Mouse (Mus musculus) hindbrain, embryonic 14.5 days (tissue): ENCODE results near the gene Map2k7. TPM values are rescaled to one million over a fixed set of nuclear protein-coding genes. Genes with fewer than 3 reads are reported as not detected.
A peak's percentile ranks its signal among the peaks of the same experiment; 100 is the strongest.

ENCODE experiments used
- ATAC-seq: fragments of 200-750 bp; cut with Nextera tagmentation; 2 replicates; pipeline ENCODE4 v1.8.0; 2017; ENCODE audit warnings: moderate number of reproducible peaks, mild to moderate bottlenecking, moderate TSS enrichment, moderate library complexity; ENCODE audit not compliant: low FRiP score
- DNase-seq: peaks from one replicate; pipeline ENCODE4 v3.0.0-alpha.2; 2015; ENCODE audit warnings: low spot score
- H3K27ac ChIP-seq: fragments of 300-500 bp; sonication (generic); 2 replicates; pipeline ENCODE4 v1.5.1; 2014; ENCODE audit warnings: mild to moderate bottlenecking, moderate library complexity
- H3K27me3 ChIP-seq: fragments of 300-500 bp; sonication (generic); 2 replicates; pipeline ENCODE4 v1.6.1; 2014; ENCODE audit warnings: mild to moderate bottlenecking, low read length, mixed read lengths; ENCODE audit not compliant: control insufficient read depth, insufficient read depth
- H3K36me3 ChIP-seq: fragments of 300-500 bp; sonication (generic); replicated peaks from 2 replicates; pipeline ENCODE4 v1.6.1; 2014; ENCODE audit not compliant: control insufficient read depth, insufficient read depth
- H3K4me1 ChIP-seq: fragments of 300-500 bp; sonication (generic); replicated peaks from 2 replicates; pipeline ENCODE4 v1.6.1; 2014; ENCODE audit warnings: antibody characterized with exemption, low read length, mixed read lengths; ENCODE audit not compliant: control insufficient read depth, insufficient read depth
- H3K4me2 ChIP-seq: fragments of 300-500 bp; sonication (generic); replicated peaks from 2 replicates; pipeline ENCODE4 v1.6.1; 2014; ENCODE audit warnings: mild to moderate bottlenecking, moderate library complexity
- H3K4me3 ChIP-seq: fragments of 300-500 bp; sonication (generic); replicated peaks from 2 replicates; pipeline ENCODE4 v1.5.1; 2014; ENCODE audit warnings: mild to moderate bottlenecking, low read length
- H3K9ac ChIP-seq: fragments of 300-500 bp; sonication (generic); 2 replicates; pipeline ENCODE4 v1.6.1; 2014
- H3K9me3 ChIP-seq: fragments of 300-500 bp; sonication (generic); 2 replicates; pipeline ENCODE4 v1.6.1; 2016; ENCODE audit warnings: low read length; ENCODE audit not compliant: control insufficient read depth
- WGBS: fragments of 180-500 bp; shearing (Covaris S2); extraction: QIAGEN DNeasy Blood & Tissue Kit; methylation state at CpG from one replicate; pipeline ENCODE4 v1.1.7; 2014; 5-methylcytosine and 5-hydroxymethylcytosine counted together
- polyA plus RNA-seq: library from polyadenylated mRNA; unstranded; fragments of >200 nt; fragmentation: Nextera tagmentation; extraction: Ambion mirVana; gene quantifications from 2 replicates; pipeline ENCODE4 v1.2.1, GENCODE M21; 2014

Map2k7 gene
- polyA plus RNA-seq, 1 experiment from 2014 or later: 19.5 TPM

DNA sequence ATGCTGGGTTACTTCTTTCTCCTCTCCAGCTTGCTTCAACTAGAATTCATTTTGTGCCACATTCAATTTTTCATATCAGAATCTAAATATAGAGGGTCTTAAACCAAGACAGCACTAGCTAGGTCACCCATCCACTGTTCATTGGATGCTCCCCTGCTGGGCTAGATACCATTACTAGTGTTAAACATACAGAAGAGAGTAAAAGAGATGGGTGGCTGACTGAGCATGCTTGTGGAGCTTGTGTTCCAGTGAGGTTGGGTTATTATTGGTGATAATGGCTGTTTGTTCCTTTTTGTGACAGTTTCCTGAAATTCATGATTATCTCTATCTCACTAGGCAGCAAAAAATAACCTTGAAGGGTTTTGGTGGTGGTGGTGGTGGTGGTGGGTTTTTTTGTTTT is 16.5 kb upstream of the Map2k7 start:
- ATAC-seq (no peak), DNase-seq (no peak)
- Histone ChIP-seq H3K9me3 (no peaks in the 10 kb centered on the region), H3K9ac (no peak overlapping the region), H3K27me3 (peaks cover 11% of the 10 kb centered on the region), H3K4me3 (no peak overlapping the region), H3K27ac (no peak overlapping the region), H3K4me2 (no peak overlapping the region), H3K4me1 (no peaks in the 10 kb centered on the region), H3K36me3 (no peaks in the 10 kb centered on the region)

DNA sequence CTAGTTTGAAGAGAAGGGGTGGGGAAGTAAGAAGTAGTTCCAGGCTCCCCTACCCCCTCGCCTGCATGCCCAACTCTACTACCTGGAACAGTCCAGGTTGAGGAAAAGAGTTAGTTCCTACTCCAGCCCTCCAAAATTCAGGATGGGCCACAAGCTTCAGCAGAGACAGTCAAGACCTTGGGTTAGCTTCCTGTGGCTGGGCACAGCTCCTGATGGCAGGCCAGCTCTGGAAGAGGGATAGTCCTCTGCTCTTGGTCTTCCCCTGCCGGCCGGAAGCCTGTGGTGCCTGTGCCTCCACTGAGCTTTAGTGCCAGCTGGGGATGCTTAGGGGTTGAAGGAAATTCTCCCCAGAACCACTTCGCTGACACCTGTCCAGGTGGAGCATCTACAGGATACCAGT is 12.2 kb upstream of the Map2k7 start:
- H3K27ac ChIP-seq: no peak overlapping the region
- H3K4me1 ChIP-seq: no peaks in the 10 kb centered on the region
- peaks cover 23% of the 10 kb centered on the region for H3K27me3 ChIP-seq
- peak overlapping the region; percentile 28; the same call in 1 of the 2 replicates for H3K4me2 ChIP-seq
- H3K36me3 ChIP-seq: no peaks in the 10 kb centered on the region
- ATAC-seq: no peak
- H3K4me3 ChIP-seq: no peak overlapping the region
- no peaks in the 10 kb centered on the region for H3K9me3 ChIP-seq
- no peak overlapping the region for H3K9ac ChIP-seq
- 34% methylated on average over 4 of the region's 4 CpGs for WGBS
- DNase-seq: no peak

GRCm38 (mm10) chr8:4226739-4227347 is 11.7 kb upstream of the Map2k7 start, which contains the start of gene Lrrc8e:
Lrrc8e (plus strand) TSS chr8:4226827.
- Histone ChIP-seq H3K9ac (no peak within 1 kb of the TSS), H3K27ac (no peak within 1 kb of the TSS), H3K9me3 (no peaks in the 10 kb centered on the region), H3K4me2 (peak within 1 kb of the TSS; percentile 28), H3K4me3 (peak within 1 kb of the TSS; percentile 12; the same call in 1 of the 2 replicates), H3K27me3 (peaks cover 23% of the 10 kb centered on the region), H3K36me3 (no peaks in the 10 kb centered on the region), H3K4me1 (no peaks in the 10 kb centered on the region)
- 3% methylated on average over 32 of the region's 33 CpGs for WGBS
- no peak for ATAC-seq
- DNase-seq: no peak

DNA sequence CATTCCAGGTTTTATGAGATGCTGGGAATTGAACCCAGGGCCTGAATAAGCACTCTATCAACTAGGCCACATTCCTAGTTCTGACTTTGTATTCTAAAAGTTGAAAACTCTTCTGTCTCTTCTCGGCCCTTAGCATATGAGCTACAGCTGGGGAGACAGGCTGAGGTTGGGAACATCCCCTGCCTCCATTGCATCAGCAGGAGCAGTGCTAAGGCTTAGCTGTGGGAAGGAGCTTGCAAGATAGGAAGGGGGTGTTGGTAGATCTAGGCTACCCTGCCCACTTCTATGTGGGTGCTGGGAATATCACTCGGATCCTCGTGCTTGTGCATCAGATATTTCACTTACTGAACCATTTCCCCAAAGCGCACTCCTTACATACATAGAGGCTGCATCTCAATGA is 10.6 kb upstream of the Map2k7 start:
- ATAC-seq (no peak), DNase-seq (no peak)
- WGBS: 94% methylated on average over 4 of the region's 4 CpGs
- no peaks in the 10 kb centered on the region for H3K9me3 ChIP-seq
- no peak overlapping the region for H3K27ac ChIP-seq
- H3K36me3 ChIP-seq: no peaks in the 10 kb centered on the region
- no peak overlapping the region for H3K9ac ChIP-seq
- peaks cover 23% of the 10 kb centered on the region for H3K27me3 ChIP-seq
- no peaks in the 10 kb centered on the region for H3K4me1 ChIP-seq
- H3K4me3 ChIP-seq: no peak overlapping the region
- H3K4me2 ChIP-seq: no peak overlapping the region

DNA sequence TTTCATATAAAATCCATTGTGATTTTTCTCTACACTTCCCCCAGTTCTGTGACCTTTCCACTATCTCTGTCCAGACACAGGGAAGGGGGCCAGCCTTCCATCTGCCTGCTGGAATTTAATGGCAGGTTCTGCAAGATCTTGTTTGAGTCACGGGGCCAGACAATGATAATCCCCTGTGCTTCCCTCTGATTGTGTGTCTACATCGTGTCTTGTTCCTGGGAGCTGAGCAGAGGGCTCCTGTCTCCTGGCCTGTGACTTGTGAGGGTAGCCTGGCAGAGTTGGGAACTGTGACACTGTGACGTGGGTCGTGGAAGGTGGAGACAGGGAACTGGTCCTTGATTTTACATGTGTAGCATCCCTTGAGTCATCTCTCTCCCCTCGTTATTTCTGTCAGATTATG is 8.8 kb upstream of the Map2k7 start:
- no peak overlapping the region for H3K27ac ChIP-seq
- no peak overlapping the region for H3K9ac ChIP-seq
- no peaks in the 10 kb centered on the region for H3K36me3 ChIP-seq
- H3K27me3 ChIP-seq: peaks cover 23% of the 10 kb centered on the region
- no peaks in the 10 kb centered on the region for H3K4me1 ChIP-seq
- no peak overlapping the region for H3K4me3 ChIP-seq
- DNase-seq (no peak), ATAC-seq (no peak)
- no peak overlapping the region for H3K4me2 ChIP-seq
- 74% methylated on average over 5 of the region's 5 CpGs for WGBS
- no peaks in the 10 kb centered on the region for H3K9me3 ChIP-seq

GRCm38 (mm10) chr8:4230612-4231351 is 7.8 kb upstream of the Map2k7 start:
- Histone ChIP-seq H3K9me3 (no peaks in the 10 kb centered on the region), H3K27me3 (peaks cover 23% of the 10 kb centered on the region), H3K4me1 (no peaks in the 10 kb centered on the region), H3K4me2 (no peak overlapping the region), H3K9ac (no peak overlapping the region), H3K27ac (no peak overlapping the region), H3K36me3 (no peaks in the 10 kb centered on the region), H3K4me3 (no peak overlapping the region)
- DNase-seq (no peak), ATAC-seq (no peak)
- 68% methylated on average over 10 of the region's 10 CpGs for WGBS

DNA sequence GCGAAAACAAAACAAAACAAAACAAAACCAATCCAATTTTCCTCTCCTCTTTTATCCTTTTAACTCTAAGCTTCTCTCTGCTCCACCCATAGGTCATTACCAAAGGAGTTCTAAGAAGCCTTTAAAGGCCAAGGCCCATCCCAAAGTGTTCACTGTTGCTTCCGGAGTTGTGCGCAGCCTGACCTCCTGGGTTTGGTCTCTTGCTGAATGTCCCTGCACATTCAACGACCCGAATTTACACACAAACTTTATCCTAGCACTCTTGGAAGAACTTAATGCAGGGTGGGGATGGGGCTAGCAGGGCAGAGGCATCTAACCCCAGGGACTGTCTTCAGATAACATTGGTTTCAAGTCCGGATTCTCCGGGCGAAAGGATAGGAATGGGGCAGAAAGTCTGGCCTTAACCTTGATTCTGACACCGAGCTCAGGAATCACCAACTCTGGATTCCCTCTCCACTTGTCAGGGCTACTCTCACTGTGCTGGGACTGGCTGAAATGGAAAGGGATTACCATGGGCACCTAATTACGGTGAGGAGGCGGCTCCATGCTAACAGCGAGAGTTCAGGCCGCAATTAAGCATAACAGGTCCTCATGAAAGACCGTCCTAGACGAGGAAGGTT is 616 bp upstream of the Map2k7 start:
- Histone ChIP-seq H3K4me2 (peak overlapping the region; percentile 93), H3K36me3 (peaks cover 14% of the 10 kb centered on the region), H3K9ac (peak overlapping the region; percentile 66), H3K4me3 (peak overlapping the region; percentile 83), H3K4me1 (peaks cover 20% of the 10 kb centered on the region), H3K9me3 (no peaks in the 10 kb centered on the region), H3K27ac (peak overlapping the region; percentile 91), H3K27me3 (no peaks in the 10 kb centered on the region)
- no peak for DNase-seq
- no peak for ATAC-seq
- 24% methylated on average over 15 of the region's 15 CpGs for WGBS

GRCm38 (mm10) chr8:4239193-4239890 is 802 bp downstream of the Map2k7 start:
- DNase-seq (no peak), ATAC-seq (peak; percentile 31)
- Histone ChIP-seq H3K4me3 (peak overlapping the region; percentile 83), H3K27ac (peak overlapping the region; percentile 90), H3K4me1 (peaks cover 20% of the 10 kb centered on the region), H3K4me2 (peak overlapping the region; percentile 93), H3K36me3 (peaks cover 28% of the 10 kb centered on the region), H3K9ac (peak overlapping the region; percentile 77), H3K27me3 (no peaks in the 10 kb centered on the region), H3K9me3 (no peaks in the 10 kb centered on the region)
- 13% methylated on average over 19 of the region's 19 CpGs for WGBS

- H3K4me3 ChIP-seq: no peak overlapping the region
These were observed 6.5 kb downstream of the Map2k7 start for GRCm38 (mm10) chr8:4245061-4245460.

More at GRCm38 (mm10) chr8:4245061-4245460, 6.5 kb downstream of the Map2k7 start:
- Histone ChIP-seq H3K4me1 (peaks cover 7% of the 10 kb centered on the region), H3K27ac (no peak overlapping the region), H3K36me3 (peaks cover 74% of the 10 kb centered on the region), H3K27me3 (no peaks in the 10 kb centered on the region), H3K9me3 (no peaks in the 10 kb centered on the region), H3K9ac (no peak overlapping the region), H3K4me2 (no peak overlapping the region)
- WGBS: 98% methylated on average over 5 of the region's 5 CpGs
- DNase-seq: no peak
- no peak for ATAC-seq
